Mouse (Mus musculus) cortical plate, adult 2 months (tissue): ENCODE data around the gene Cldn4. TPM values are rescaled to one million over a fixed set of nuclear protein-coding genes. Genes with fewer than 3 reads are reported as not detected.
A peak's percentile ranks its signal among the peaks of the same experiment; 100 is the strongest.

Experiments
- H3K27ac ChIP-seq: fragments of 200-500 bp; 2 replicates; pipeline ENCODE4 v1.5.1; 2012; ENCODE audit warnings: low read length, control low read depth, inconsistent platforms; ENCODE audit not compliant: insufficient read depth
- H3K4me1 ChIP-seq: fragments of 200-500 bp; 2 replicates; pipeline ENCODE4 v1.6.1; 2011; ENCODE audit warnings: low read length; ENCODE audit not compliant: control insufficient read depth, insufficient read depth
- H3K4me3 ChIP-seq: fragments of 200-500 bp; 2 replicates; pipeline ENCODE4 v1.5.1; 2011; ENCODE audit warnings: mild to moderate bottlenecking, low read length, control low read depth; ENCODE audit not compliant: insufficient read depth
- CTCF ChIP-seq: fragments of 200-500 bp; IDR thresholded peaks from 2 replicates; pipeline ENCODE4 v1.5.1; 2011; ENCODE audit warnings: mild to moderate bottlenecking, control low read depth, low read length; ENCODE audit not compliant: insufficient read depth; ENCODE audit errors: extremely low read depth
- POLR2A ChIP-seq: fragments of 200-500 bp; IDR thresholded peaks from 2 replicates; pipeline ENCODE4 v1.6.1; 2011; ENCODE audit warnings: mild to moderate bottlenecking, low read length, control low read depth; ENCODE audit not compliant: insufficient read depth; ENCODE audit errors: extremely low read depth
- polyA plus RNA-seq: library from polyadenylated mRNA; depleted of rRNA; stranded (reverse); fragments of >200 nt; gene quantifications from 2 replicates; pipeline ENCODE4 v1.2.3, GENCODE M21; 2012

Gene Cldn4
- polyA plus RNA-seq, 1 experiment: 0.04 TPM

DNA sequence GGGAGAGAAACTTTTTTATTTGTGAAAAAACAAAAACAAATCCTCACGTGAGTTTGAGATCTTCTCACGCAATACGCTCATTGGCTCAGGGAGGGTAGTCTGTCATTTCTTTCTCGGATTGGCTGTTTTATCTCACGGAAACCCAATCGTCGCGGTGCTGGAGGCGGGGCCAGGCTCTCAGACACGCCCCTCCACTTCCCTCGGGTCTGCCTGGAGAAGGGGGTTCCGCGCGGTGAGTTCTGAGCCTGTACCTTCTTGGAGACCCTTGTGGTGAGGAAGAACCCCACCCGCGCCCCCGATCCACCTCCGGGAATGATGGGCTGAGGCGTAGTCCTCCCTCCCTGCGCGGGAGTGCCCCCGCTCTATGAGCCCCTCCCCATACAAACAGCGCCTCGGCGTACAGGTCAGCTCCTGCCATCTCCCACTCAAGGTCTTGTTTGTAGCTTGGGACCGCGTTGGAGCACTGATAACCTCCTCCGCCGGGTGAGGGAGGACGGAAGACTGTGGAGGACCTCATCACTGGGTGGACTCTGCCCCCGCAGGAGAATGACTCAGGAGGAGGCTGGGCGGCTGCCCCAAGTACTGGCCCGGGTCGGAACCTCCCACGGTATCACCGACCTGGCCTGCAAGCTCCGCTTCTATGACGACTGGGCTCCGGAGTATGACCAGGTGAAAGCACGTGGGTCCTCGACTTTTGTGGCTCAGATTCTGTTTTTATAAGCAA lies 14.4 kb downstream of the Cldn4 start, which contains the start of gene Mettl27:
Gene Mettl27, plus strand, starts transcription at position 190 of the 724 bp plus-strand sequence.
- no peak within 1 kb of the TSS for H3K27ac ChIP-seq

DNA sequence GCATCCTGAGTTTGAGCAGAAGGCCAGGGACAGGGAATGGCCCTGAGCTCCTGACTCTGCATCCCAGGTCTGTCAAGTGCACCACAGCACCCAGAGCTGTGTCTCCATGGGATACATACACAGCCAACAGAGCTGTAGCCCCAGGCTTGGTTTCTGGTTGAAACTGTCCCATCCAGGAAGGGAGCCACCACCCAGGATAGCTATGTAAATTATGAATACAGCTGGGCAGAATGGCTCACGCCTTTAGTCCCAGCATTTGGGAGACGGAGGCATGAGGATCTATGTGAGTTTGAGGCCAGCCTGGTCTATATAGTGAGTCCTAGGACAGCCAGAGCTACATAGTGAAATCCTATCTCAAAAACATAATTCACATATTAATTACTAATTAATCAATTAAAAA lies 16.7 kb downstream of the Cldn4 start:
- H3K27ac ChIP-seq: no peak overlapping the region
- H3K4me1 ChIP-seq: no peaks in the 10 kb centered on the region
- TF ChIP-seq POLR2A: no peak
- TF ChIP-seq CTCF: no peak

More for the DNA sequence above, 14.4 kb downstream of the Cldn4 start, which contains the start of gene Mettl27:
- no peak for TF ChIP-seq CTCF
- no peak for TF ChIP-seq POLR2A
- Histone ChIP-seq H3K4me1 (no peaks in the 10 kb centered on the region), H3K4me3 (peak within 1 kb of the TSS; percentile 93)

DNA sequence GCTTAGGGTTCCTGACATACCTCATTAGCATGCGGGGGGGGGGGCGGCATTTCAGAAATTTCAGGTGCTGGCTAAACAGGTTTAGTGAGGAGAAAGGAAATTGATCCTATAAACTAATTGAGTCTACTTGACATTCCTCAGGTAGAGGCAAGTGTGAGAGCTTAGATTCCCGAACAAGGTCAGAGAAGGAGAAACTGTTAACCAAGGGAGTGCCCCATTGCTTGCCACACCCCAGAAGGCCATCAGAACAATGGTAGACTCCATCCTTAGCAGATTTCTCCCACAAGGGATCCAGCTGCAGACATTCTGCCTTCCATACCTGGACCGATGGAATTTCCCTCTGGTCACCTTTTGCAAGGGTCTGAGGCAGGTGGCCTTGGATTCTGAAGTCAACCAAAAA lies 20.0 kb downstream of the Cldn4 start:
- Histone ChIP-seq H3K4me3 (no peak overlapping the region), H3K27ac (no peak overlapping the region)
- no peak for TF ChIP-seq POLR2A

More for the DNA sequence above, 16.7 kb downstream of the Cldn4 start:
- no peak overlapping the region for H3K4me3 ChIP-seq

DNA sequence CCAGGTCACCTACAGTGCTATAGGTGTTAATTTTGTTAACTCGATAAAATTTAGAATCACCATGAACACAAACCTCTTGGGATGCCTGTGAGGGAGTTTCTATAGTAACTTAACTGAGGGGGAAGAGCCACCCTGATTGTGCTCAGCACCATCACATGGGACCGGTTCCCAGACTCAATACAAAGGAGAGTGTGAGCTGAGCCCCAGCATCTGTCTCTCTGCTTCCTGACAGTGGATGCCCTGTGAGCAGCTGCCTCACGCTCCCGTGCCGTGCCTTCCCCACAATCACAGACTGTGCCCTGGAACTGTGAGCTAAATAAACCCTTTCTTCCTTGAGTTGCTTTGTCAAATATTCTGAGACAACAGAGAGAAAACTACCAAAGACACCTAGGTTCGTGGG lies 23.6 kb downstream of the Cldn4 start:
- H3K27ac ChIP-seq: no peak overlapping the region
- H3K4me1 ChIP-seq: no peaks in the 10 kb centered on the region
- H3K4me3 ChIP-seq: no peak overlapping the region
- TF ChIP-seq POLR2A: no peak
- no peak for TF ChIP-seq CTCF

More for the DNA sequence above, 20.0 kb downstream of the Cldn4 start:
- no peaks in the 10 kb centered on the region for H3K4me1 ChIP-seq

DNA sequence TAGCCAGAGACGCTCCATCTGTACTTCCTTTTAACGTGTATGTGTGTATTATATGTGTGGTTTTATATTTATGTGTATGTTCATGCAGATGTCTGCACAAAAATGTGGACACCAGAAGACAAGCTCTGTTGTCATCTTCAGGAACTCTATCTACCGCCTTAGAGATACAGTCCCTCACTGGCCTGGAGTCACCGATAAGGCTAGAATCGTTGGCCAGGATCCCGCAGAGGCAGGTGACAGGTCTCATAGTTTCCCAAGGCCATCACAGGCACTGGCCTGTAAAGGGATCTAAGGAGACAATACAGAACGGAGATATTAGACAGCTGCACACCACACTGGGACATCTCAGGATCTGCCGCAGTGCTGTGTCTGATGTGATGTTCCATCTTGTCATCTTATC lies 25.6 kb downstream of the Cldn4 start:
- Histone ChIP-seq H3K4me3 (no peak overlapping the region), H3K4me1 (no peaks in the 10 kb centered on the region), H3K27ac (no peak overlapping the region)
- TF ChIP-seq POLR2A: no peak
- TF ChIP-seq CTCF: no peak

DNA sequence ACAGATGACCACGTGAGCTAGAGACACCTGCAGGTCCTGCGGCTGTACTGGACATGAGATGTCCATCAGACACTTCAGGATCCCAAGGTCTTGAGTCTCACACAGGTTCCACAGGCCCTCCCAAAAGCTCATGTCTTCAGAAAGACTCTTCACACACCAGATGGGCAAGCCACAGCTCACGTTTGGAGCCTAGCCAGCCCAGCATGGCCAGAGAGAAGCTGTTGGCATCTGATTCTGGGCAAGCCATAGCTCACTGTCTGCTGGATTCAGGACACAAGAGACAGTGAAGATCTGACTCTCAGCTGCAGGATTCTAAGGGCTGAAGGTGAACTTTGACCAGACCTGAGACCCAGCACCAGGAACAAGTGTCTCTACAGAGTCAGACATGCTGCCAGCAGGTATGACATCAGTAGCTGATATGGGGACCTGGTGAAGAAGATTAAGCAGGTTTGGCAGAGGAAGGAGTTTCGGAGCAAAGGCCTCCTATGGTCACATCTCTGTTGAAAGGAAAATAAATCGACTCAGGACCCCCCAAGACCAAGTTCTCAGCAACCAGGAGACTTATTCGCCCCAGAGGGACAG lies 26.5 kb downstream of the Cldn4 start:
- no peak overlapping the region for H3K4me3 ChIP-seq
- H3K27ac ChIP-seq: no peak overlapping the region
- TF ChIP-seq CTCF: no peak
- no peak for TF ChIP-seq POLR2A
- no peaks in the 10 kb centered on the region for H3K4me1 ChIP-seq

DNA sequence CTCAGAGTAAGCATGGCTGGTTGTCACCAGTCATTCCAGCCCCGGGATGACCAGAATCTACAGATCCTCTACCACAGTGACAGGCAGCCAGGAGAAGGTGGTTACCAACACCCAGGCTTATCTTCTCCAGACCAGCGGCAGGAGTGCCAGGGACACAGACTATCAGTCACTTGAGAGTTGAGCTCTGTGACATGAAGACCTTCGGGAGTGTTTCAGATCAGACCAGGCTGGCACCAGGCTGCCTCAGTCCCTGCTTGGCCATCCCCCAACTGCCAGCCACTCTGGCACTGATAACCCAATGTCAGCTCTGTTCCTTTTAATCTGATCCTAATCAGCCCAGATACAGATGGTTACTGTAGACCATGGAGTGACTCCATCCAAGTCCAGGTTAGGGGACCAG lies 27.6 kb downstream of the Cldn4 start:
- H3K27ac ChIP-seq: no peak overlapping the region
- no peak overlapping the region for H3K4me3 ChIP-seq
- H3K4me1 ChIP-seq: no peaks in the 10 kb centered on the region
- TF ChIP-seq CTCF (no peak), POLR2A (no peak)

DNA sequence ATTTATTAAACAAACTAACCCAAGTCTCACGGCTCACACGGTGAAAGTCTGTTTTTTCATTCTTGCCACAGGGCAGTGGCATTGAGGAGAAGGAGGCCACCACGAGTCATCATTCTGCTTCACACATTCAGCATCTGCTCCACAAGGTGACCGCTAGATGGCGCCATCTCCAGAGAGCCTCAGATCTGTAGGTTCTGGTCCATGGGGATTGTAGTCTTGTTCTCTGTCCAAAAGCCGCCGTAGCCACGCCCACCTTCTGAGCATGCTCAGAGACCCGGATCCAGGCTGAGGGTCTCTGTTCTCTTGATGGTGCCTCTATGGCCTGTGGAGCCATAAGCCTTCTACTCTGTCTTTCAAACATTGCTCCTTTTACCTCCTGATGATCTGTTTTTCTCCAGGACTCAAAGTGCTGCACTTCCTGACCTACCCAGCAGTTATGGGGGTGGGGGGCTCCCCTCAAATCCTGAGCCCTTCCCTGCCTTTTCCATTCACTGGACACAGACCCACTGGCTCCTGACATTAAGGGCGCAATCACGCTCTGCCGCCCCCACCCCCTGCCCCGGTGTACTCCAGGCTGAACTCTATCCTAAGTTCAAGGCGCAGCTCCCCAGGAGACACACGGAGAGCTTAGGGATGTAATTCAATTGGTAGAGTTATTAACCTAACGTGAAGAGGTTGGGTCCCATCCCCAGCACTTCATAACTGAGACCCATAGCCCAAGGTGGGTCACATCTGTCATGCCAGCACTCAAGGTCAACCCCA lies 28.5 kb downstream of the Cldn4 start:
- no peak overlapping the region for H3K27ac ChIP-seq
- no peak overlapping the region for H3K4me3 ChIP-seq
- H3K4me1 ChIP-seq: no peaks in the 10 kb centered on the region
- TF ChIP-seq POLR2A: no peak
- peak; percentile 46 for TF ChIP-seq CTCF

DNA sequence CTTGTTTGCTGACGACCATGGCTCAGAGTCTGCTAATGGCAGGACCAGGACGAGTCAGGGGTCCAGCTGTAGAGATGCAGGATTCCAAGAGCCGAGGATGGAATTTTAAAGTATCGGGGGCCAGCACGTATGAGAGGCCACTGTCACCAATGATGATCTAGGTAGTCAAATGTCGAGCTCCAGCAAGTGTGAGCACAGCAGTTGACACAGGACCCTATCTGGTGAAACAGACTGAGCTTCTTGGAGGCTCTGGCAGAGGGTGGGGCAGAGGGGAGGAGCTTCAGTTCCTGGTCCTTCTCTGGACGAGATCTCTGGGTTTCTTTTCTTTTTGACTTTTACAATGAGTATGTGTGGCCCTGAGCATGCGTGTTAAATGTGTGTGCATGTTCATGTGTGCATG lies 31.4 kb downstream of the Cldn4 start, which contains the start of gene Cldn13:
Gene Cldn13, minus strand, starts transcription at position 216 of the 400 bp plus-strand sequence.
- H3K27ac ChIP-seq: no peak within 1 kb of the TSS
- no peaks in the 10 kb centered on the region for H3K4me1 ChIP-seq
- H3K4me3 ChIP-seq: no peak within 1 kb of the TSS
- no peak for TF ChIP-seq POLR2A
- no peak for TF ChIP-seq CTCF
